Mouse (Mus musculus) neural tube, embryonic 10.5 days (tissue): ENCODE measurements around the gene Ezh1.

Experiments used
- DNase-seq: peaks from one replicate; pipeline ENCODE4 v3.0.0-alpha.2; 2017; ENCODE audit warnings: low spot score; ENCODE audit errors: extremely low spot score

The Ezh1 gene

GRCm38 (mm10) chr11:101246702-101247012 lies 20.4 kb upstream of the Ezh1 start:
- DNase-seq, result no peak

- DNase-seq, result peak; percentile 72
Measured at GRCm38 (mm10) chr11:101245855-101246701, 19.8 kb upstream of the Ezh1 start, which contains the start of gene Ramp2. Gene Ramp2 (plus strand): TSS chr11:101246028.

GRCm38 (mm10) chr11:101245071-101245470 lies 18.8 kb upstream of the Ezh1 start:
- DNase-seq, result peak; percentile 58

- DNase-seq, result no peak
Measured at GRCm38 (mm10) chr11:101238071-101238647, 11.9 kb upstream of the Ezh1 start.

- no peak for DNase-seq
Measured at GRCm38 (mm10) chr11:101236782-101237181, 10.5 kb upstream of the Ezh1 start.

- no peak for DNase-seq
Measured at GRCm38 (mm10) chr11:101235429-101235828, 9.2 kb upstream of the Ezh1 start.

- no peak for DNase-seq
Measured at GRCm38 (mm10) chr11:101234124-101234523, 7.9 kb upstream of the Ezh1 start.

- no peak for DNase-seq
Measured at GRCm38 (mm10) chr11:101233240-101233639, 7.0 kb upstream of the Ezh1 start.

- DNase-seq, result no peak
Measured at GRCm38 (mm10) chr11:101232010-101232839, 6.0 kb upstream of the Ezh1 start.

GRCm38 (mm10) chr11:101230991-101231871 lies 5.0 kb upstream of the Ezh1 start:
- DNase-seq, result peak; percentile 42

GRCm38 (mm10) chr11:101230526-101230925 lies 4.3 kb upstream of the Ezh1 start:
- DNase-seq, result no peak

GRCm38 (mm10) chr11:101230061-101230511 lies 3.8 kb upstream of the Ezh1 start:
- no peak for DNase-seq

GRCm38 (mm10) chr11:101229361-101229900 lies 3.2 kb upstream of the Ezh1 start:
- no peak for DNase-seq

GRCm38 (mm10) chr11:101225331-101226064 lies 765 bp downstream of the Ezh1 start:
- no peak for DNase-seq

GRCm38 (mm10) chr11:101224337-101224736 lies 1.9 kb downstream of the Ezh1 start:
- no peak for DNase-seq

- no peak for DNase-seq
Measured at GRCm38 (mm10) chr11:101221306-101221986, 4.8 kb downstream of the Ezh1 start.

GRCm38 (mm10) chr11:101220853-101221252 lies 5.4 kb downstream of the Ezh1 start:
- no peak for DNase-seq

- no peak for DNase-seq
Measured at GRCm38 (mm10) chr11:101218436-101219055, 7.7 kb downstream of the Ezh1 start.

- no peak for DNase-seq
Measured at GRCm38 (mm10) chr11:101216936-101217335, 9.3 kb downstream of the Ezh1 start.
